Mouse (Mus musculus) NIH3T3 (cell line): ENCODE measurements at regions not wholly inside any gene's neighbourhood (a gene's known extent, or its start where the extent isn't known, plus 50 kb on each side); places are given as distances from the start of the nearest gene placed in this dataset.

ENCODE experiments used
- DNase-seq: peaks from one replicate; pipeline ENCODE4 v3.0.0-alpha.2; 2012; ENCODE audit warnings: low read depth

- DNase-seq = no peak
Measured at GRCm38 (mm10) chr3:115766153-115766552, 51.3 kb upstream of the S1pr1 start.

- DNase-seq = no peak
Measured at GRCm38 (mm10) chr3:115768290-115768689, 53.4 kb upstream of the S1pr1 start.

- DNase-seq = no peak
Measured at GRCm38 (mm10) chr3:115768761-115769530, 54.1 kb upstream of the S1pr1 start.

GRCm38 (mm10) chr3:115772676-115773075 lies 57.8 kb upstream of the S1pr1 start:
- DNase-seq = no peak

- DNase-seq = no peak
Measured at GRCm38 (mm10) chr3:115774321-115774720, 59.4 kb upstream of the S1pr1 start.

GRCm38 (mm10) chr3:115774723-115775122 lies 59.9 kb upstream of the S1pr1 start:
- DNase-seq = no peak

GRCm38 (mm10) chr3:115779144-115779890 lies 64.4 kb upstream of the S1pr1 start:
- DNase-seq = no peak

GRCm38 (mm10) chr3:115779906-115780305 lies 65.0 kb upstream of the S1pr1 start:
- DNase-seq = no peak

- no peak for DNase-seq
Measured at GRCm38 (mm10) chr3:115782726-115783125, 67.9 kb upstream of the S1pr1 start.

GRCm38 (mm10) chr3:115787360-115787759 lies 72.5 kb upstream of the S1pr1 start:
- no peak for DNase-seq

- DNase-seq = peak; percentile 18
Measured at GRCm38 (mm10) chr3:115788525-115788924, 73.7 kb upstream of the S1pr1 start.

- DNase-seq = peak; percentile 44
Measured at GRCm38 (mm10) chr3:115789063-115789462, 74.2 kb upstream of the S1pr1 start.

- DNase-seq = no peak
Measured at GRCm38 (mm10) chr3:115792606-115793005, 77.7 kb upstream of the S1pr1 start.

- peak; percentile 33 for DNase-seq
Measured at GRCm38 (mm10) chr3:115793344-115794059, 78.6 kb upstream of the S1pr1 start.

GRCm38 (mm10) chr3:115799326-115799725 lies 84.5 kb upstream of the S1pr1 start:
- no peak for DNase-seq

GRCm38 (mm10) chr3:115799981-115800380 lies 85.1 kb upstream of the S1pr1 start:
- no peak for DNase-seq

- no peak for DNase-seq
Measured at GRCm38 (mm10) chr3:115800873-115801272, 86.0 kb upstream of the S1pr1 start.

- no peak for DNase-seq
Measured at GRCm38 (mm10) chr3:115801581-115802200, 85.9 kb upstream of the Dph5 start.

GRCm38 (mm10) chr3:115804616-115805015 lies 83.0 kb upstream of the Dph5 start:
- no peak for DNase-seq

- DNase-seq = no peak
Measured at GRCm38 (mm10) chr3:115807032-115807431, 80.6 kb upstream of the Dph5 start.

GRCm38 (mm10) chr3:115815168-115815567 lies 72.5 kb upstream of the Dph5 start:
- DNase-seq = no peak

- peak; percentile 55 for DNase-seq
Measured at GRCm38 (mm10) chr3:115815571-115816156, 72.0 kb upstream of the Dph5 start.
